Mouse (Mus musculus) G1E (cell line): Measurements from ENCODE around the gene Itgav.

Experiments used
- CTCF ChIP-seq: IDR thresholded peaks from 2 replicates; pipeline ENCODE4 v1.5.1; 2012; ENCODE audit warnings: low read depth, low read length, inconsistent platforms, mixed read lengths
- GATA1 ChIP-seq: IDR thresholded peaks from 2 replicates; pipeline ENCODE4 v1.6.1; 2012; ENCODE audit warnings: borderline replicate concordance, low read length, inconsistent platforms, mixed read lengths
- GATA2 ChIP-seq: IDR thresholded peaks from 2 replicates; pipeline ENCODE4 v1.6.1; 2012; ENCODE audit warnings: low read depth, low read length, inconsistent platforms, borderline replicate concordance
- POLR2AphosphoS5 ChIP-seq: IDR thresholded peaks from 2 replicates; pipeline ENCODE4 v1.6.1; 2012; ENCODE audit warnings: low read depth, low read length, inconsistent platforms; ENCODE audit not compliant: insufficient replicate concordance
- TAL1 ChIP-seq: conservative IDR thresholded peaks from 2 replicates; pipeline ENCODE4 v1.6.1; 2012; ENCODE audit warnings: low read depth, low read length, inconsistent platforms, mixed read lengths

GRCm38 (mm10) chr2:83848495-83848894 is 124.3 kb downstream of the Itgav start:
- no peak for TF ChIP-seq CTCF
- TF ChIP-seq POLR2AphosphoS5: no peak
- TF ChIP-seq TAL1: no peak
- no peak for TF ChIP-seq GATA1
- no peak for TF ChIP-seq GATA2
